ENCODE assay signal across 8 mouse cellular contexts in the genomic region with DNA sequence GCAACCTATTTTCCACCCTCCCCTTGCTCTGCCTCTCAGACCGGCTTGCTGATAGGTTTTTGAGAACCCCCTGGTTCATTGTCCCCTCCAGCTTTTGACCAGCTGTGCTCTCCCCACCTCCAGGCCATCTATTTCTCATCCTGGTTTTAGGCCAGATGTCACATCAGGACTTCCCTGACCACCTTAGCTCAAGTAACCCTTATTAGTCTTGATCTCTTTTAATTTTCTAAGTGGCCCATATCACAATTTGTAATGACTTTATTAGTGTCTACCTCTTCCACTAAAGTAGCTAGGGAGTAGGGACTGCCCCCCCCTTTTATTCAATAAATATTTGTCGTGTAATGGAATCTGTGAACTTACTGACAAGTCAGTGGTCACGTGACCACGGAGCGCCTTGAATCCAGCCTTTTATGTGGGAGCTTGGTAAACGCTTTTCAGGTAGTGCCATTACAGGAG. TPM values are rescaled to one million over a fixed set of nuclear protein-coding genes. Genes with fewer than 3 reads are reported as not detected.
A peak's percentile ranks its signal among the peaks of the same experiment; 100 is the strongest.
DNase-seq lines count a peak whose midpoint lies in the region; ATAC-seq lines count a peak whose summit lies in the region.

No protein-coding gene starts in this region.

- no peak for DNase-seq in heart, adult 8-10 months (ENCODE audit: low spot score)
- peak; percentile 76 for DNase-seq in R1 (ENCODE audit: low read depth, low spot score)
- DNase-seq in kidney, postnatal 36 days = peak; percentile 57 to 64
- peak; percentile 74 for DNase-seq in midbrain, embryonic 14.5 days
- no peak for DNase-seq in layer of hippocampus, adult 18-20 months (ENCODE audit: low spot score in 2 of 2)

- H3K4me1 ChIP-seq in heart, embryonic 13.5 days = peaks cover 15% of the 10 kb centered on the region
- H3K4me1 ChIP-seq in forebrain, embryonic 13.5 days = peaks cover 15% of the 10 kb centered on the region
- peaks cover 10% of the 10 kb centered on the region; the same call in 1 of the 2 replicates for H3K4me1 ChIP-seq in midbrain, embryonic 14.5 days (ENCODE audit: control insufficient read depth, insufficient read depth, low read length)

- no peaks in the 10 kb centered on the region for H3K27me3 ChIP-seq in heart, embryonic 13.5 days (replicated peaks)
- H3K27me3 ChIP-seq in forebrain, embryonic 13.5 days = no peaks in the 10 kb centered on the region
- no peaks in the 10 kb centered on the region for H3K27me3 ChIP-seq in midbrain, embryonic 14.5 days (ENCODE audit: control insufficient read depth, insufficient read depth, low read length)

- H3K9me3 ChIP-seq in heart, embryonic 13.5 days = no peaks in the 10 kb centered on the region
- H3K9me3 ChIP-seq in forebrain, embryonic 13.5 days (replicated peaks) = no peaks in the 10 kb centered on the region
- no peaks in the 10 kb centered on the region for H3K9me3 ChIP-seq in midbrain, embryonic 14.5 days (ENCODE audit: control insufficient read depth, low read length)

- H3K9ac ChIP-seq in heart, embryonic 13.5 days = peak overlapping the region; percentile 91
- H3K9ac ChIP-seq in forebrain, embryonic 13.5 days = peak overlapping the region; percentile 84
- peak overlapping the region; percentile 80 for H3K9ac ChIP-seq in midbrain, embryonic 14.5 days (replicated peaks; ENCODE audit: low read length)

- H3K4me2 ChIP-seq in heart, embryonic 13.5 days = peak overlapping the region; percentile 91
- H3K4me2 ChIP-seq in forebrain, embryonic 13.5 days = peak overlapping the region; percentile 71
- peak overlapping the region; percentile 62 for H3K4me2 ChIP-seq in midbrain, embryonic 14.5 days (ENCODE audit: low read length)

- peaks cover 37% of the 10 kb centered on the region for H3K36me3 ChIP-seq in heart, embryonic 13.5 days
- H3K36me3 ChIP-seq in forebrain, embryonic 13.5 days (ENCODE audit: poor library complexity, severe bottlenecking) = peaks cover 21% of the 10 kb centered on the region
- peaks cover 29% of the 10 kb centered on the region for H3K36me3 ChIP-seq in midbrain, embryonic 14.5 days (ENCODE audit: control insufficient read depth, insufficient read depth, low read length)

- H3K4me3 ChIP-seq in heart, embryonic 13.5 days = peak overlapping the region; percentile 72
- H3K4me3 ChIP-seq in forebrain, embryonic 13.5 days = peak overlapping the region; percentile 80
- peak overlapping the region; percentile 83 for H3K4me3 ChIP-seq in midbrain, embryonic 14.5 days (replicated peaks; ENCODE audit: low read depth, low read length)

- peak overlapping the region; percentile 89 for H3K27ac ChIP-seq in heart, embryonic 13.5 days (replicated peaks)
- peak overlapping the region; percentile 74 for H3K27ac ChIP-seq in forebrain, embryonic 13.5 days
- peak overlapping the region; percentile 85 for H3K27ac ChIP-seq in midbrain, embryonic 14.5 days (replicated peaks; ENCODE audit: low read depth, low read length)

- WGBS in heart, embryonic 13.5 days = 1% methylated on average over 6 of the region's 6 CpGs
- 2% methylated on average over 6 of the region's 6 CpGs for WGBS in forebrain, embryonic 13.5 days
- WGBS in midbrain, embryonic 14.5 days = 2% methylated on average over 6 of the region's 6 CpGs

- ATAC-seq in heart, embryonic 13.5 days (ENCODE audit: extremely low read depth, insufficient number of reproducible peaks, low FRiP score, low TSS enrichment) = 0 out of 2 replicates have a peak, but pooled peaks have one; percentile 4
- peak; percentile 0; the same call in 1 of the 2 replicates for ATAC-seq in forebrain, embryonic 13.5 days
- no peak; the same call in 1 of the 2 replicates for ATAC-seq in midbrain, embryonic 14.5 days (ENCODE audit: low FRiP score, low TSS enrichment)
- no peak for ATAC-seq in granulocyte monocyte progenitor cell, adult 5-6 weeks (replicated peaks; ENCODE audit: poor library complexity, severe bottlenecking)

RNA-seq across cellular contexts. Expression of gene B3gat3, which starts 0.7 kb away (rescaled TPM):
- polyA plus RNA-seq in heart, embryonic 13.5 days (2015; fragmentation: Nextera tagmentation; extraction: Ambion mirVana) = 40.6 and 41.4 TPM in 2 replicates
- total RNA-seq in heart, adult 8-10 months (2022) = 10 to 100 TPM; 39.3 to 41.5 (median 40.6) TPM
- polyA plus RNA-seq in forebrain, embryonic 13.5 days (2015; fragmentation: Nextera tagmentation; extraction: Ambion mirVana) = 66.4 and 69.5 TPM in 2 replicates
- polyA plus RNA-seq in midbrain, embryonic 14.5 days (2014; fragmentation: Nextera tagmentation; extraction: Ambion mirVana) = 75.0 and 83.5 TPM in 2 replicates
- 100 to 1,000 TPM; 166 to 169 TPM for total RNA-seq in layer of hippocampus, adult 18-20 months (2021)
- 25.9 and 34.4 TPM in 2 replicates for total RNA-seq in granulocyte monocyte progenitor cell, adult 5-6 weeks (2014; fragmentation: Nextera tagmentation)
- 17.2 and 26.5 TPM in 2 replicates for total RNA-seq in granulocyte monocyte progenitor cell, adult 5-6 weeks (2017)

RNA-seq across cellular contexts. Expression of gene Rom1, which starts 8.3 kb away (rescaled TPM):
- 2.4 and 2.7 TPM in 2 replicates for polyA plus RNA-seq in heart, embryonic 13.5 days (2015; fragmentation: Nextera tagmentation; extraction: Ambion mirVana)
- total RNA-seq in heart, adult 8-10 months (2022) = 10 to 100 TPM; 22.0 to 37.5 (median 28.1) TPM
- 1.2 and 1.3 TPM in 2 replicates for polyA plus RNA-seq in forebrain, embryonic 13.5 days (2015; fragmentation: Nextera tagmentation; extraction: Ambion mirVana)
- polyA plus RNA-seq in midbrain, embryonic 14.5 days (2014; fragmentation: Nextera tagmentation; extraction: Ambion mirVana) = 1.4 TPM in 2 replicates
- 1 to 10 TPM; 4.7 to 6.6 TPM for total RNA-seq in layer of hippocampus, adult 18-20 months (2021)
- total RNA-seq in granulocyte monocyte progenitor cell, adult 5-6 weeks (2014; fragmentation: Nextera tagmentation) = 2.2 and 2.9 TPM in 2 replicates
- 0.22 and 0.52 TPM in 2 replicates for total RNA-seq in granulocyte monocyte progenitor cell, adult 5-6 weeks (2017)

RNA-seq across cellular contexts. Expression of gene Eml3, which starts 8.5 kb away (rescaled TPM):
- polyA plus RNA-seq in heart, embryonic 13.5 days (2015; fragmentation: Nextera tagmentation; extraction: Ambion mirVana) = 14.4 and 14.9 TPM in 2 replicates
- total RNA-seq in heart, adult 8-10 months (2022) = 1 to 10 TPM; 7.2 to 9.1 (median 7.5) TPM
- polyA plus RNA-seq in forebrain, embryonic 13.5 days (2015; fragmentation: Nextera tagmentation; extraction: Ambion mirVana) = 8.9 and 9.6 TPM in 2 replicates
- polyA plus RNA-seq in midbrain, embryonic 14.5 days (2014; fragmentation: Nextera tagmentation; extraction: Ambion mirVana) = 4.3 and 5.5 TPM in 2 replicates
- 10 to 100 TPM in 1 of 2 experiments, 1 to 10 TPM in 1; 9.8 to 10.4 TPM for total RNA-seq in layer of hippocampus, adult 18-20 months (2021)
- 26.1 and 30.2 TPM in 2 replicates for total RNA-seq in granulocyte monocyte progenitor cell, adult 5-6 weeks (2014; fragmentation: Nextera tagmentation)
- 27.4 and 31.3 TPM in 2 replicates for total RNA-seq in granulocyte monocyte progenitor cell, adult 5-6 weeks (2017)

RNA-seq across cellular contexts. Expression of gene Mta2, which starts 20.8 kb away (rescaled TPM):
- polyA plus RNA-seq in heart, embryonic 13.5 days (2015; fragmentation: Nextera tagmentation; extraction: Ambion mirVana) = 83.6 and 88.0 TPM in 2 replicates
- total RNA-seq in heart, adult 8-10 months (2022) = 10 to 100 TPM; 28.2 to 33.7 (median 30.4) TPM
- polyA plus RNA-seq in forebrain, embryonic 13.5 days (2015; fragmentation: Nextera tagmentation; extraction: Ambion mirVana) = 178 and 180 TPM in 2 replicates
- polyA plus RNA-seq in midbrain, embryonic 14.5 days (2014; fragmentation: Nextera tagmentation; extraction: Ambion mirVana) = 38.0 and 62.2 TPM in 2 replicates
- total RNA-seq in layer of hippocampus, adult 18-20 months (2021) = 10 to 100 TPM; 51.6 to 53.4 TPM
- total RNA-seq in granulocyte monocyte progenitor cell, adult 5-6 weeks (2014; fragmentation: Nextera tagmentation) = 115 and 125 TPM in 2 replicates
- 120 and 123 TPM in 2 replicates for total RNA-seq in granulocyte monocyte progenitor cell, adult 5-6 weeks (2017)

RNA-seq across cellular contexts. Expression of gene Ganab, which starts 23.0 kb away (rescaled TPM):
- polyA plus RNA-seq in heart, embryonic 13.5 days (2015; fragmentation: Nextera tagmentation; extraction: Ambion mirVana) = 63.5 and 63.8 TPM in 2 replicates
- total RNA-seq in heart, adult 8-10 months (2022) = 10 to 100 TPM; 45.5 to 49.6 (median 47.2) TPM
- 83.6 and 91.5 TPM in 2 replicates for polyA plus RNA-seq in forebrain, embryonic 13.5 days (2015; fragmentation: Nextera tagmentation; extraction: Ambion mirVana)
- polyA plus RNA-seq in midbrain, embryonic 14.5 days (2014; fragmentation: Nextera tagmentation; extraction: Ambion mirVana) = 59.0 and 83.3 TPM in 2 replicates
- 100 to 1,000 TPM; 104 to 112 TPM for total RNA-seq in layer of hippocampus, adult 18-20 months (2021)
- 143 and 154 TPM in 2 replicates for total RNA-seq in granulocyte monocyte progenitor cell, adult 5-6 weeks (2014; fragmentation: Nextera tagmentation)
- total RNA-seq in granulocyte monocyte progenitor cell, adult 5-6 weeks (2017) = 105 and 107 TPM in 2 replicates

Comparison
In these comparisons a context has a peak if more than half of its experiments do, and no peak if none do; other contexts are left out.
1. ATAC-seq: peak in heart, embryonic 13.5 days (single experiment) and forebrain, embryonic 13.5 days (single experiment); none in midbrain, embryonic 14.5 days (single experiment) and granulocyte monocyte progenitor cell, adult 5-6 weeks (single experiment).
2. DNase-seq: peak in R1 (single experiment), kidney, postnatal 36 days (2 of 2) and midbrain, embryonic 14.5 days (single experiment); none in heart, adult 8-10 months (single experiment) and layer of hippocampus, adult 18-20 months (0 of 2).
3. Peak in every context shown above with its lines, with median percentiles within 50 percentile points of each other: H3K27ac ChIP-seq, H3K4me2 ChIP-seq, H3K4me3 ChIP-seq and H3K9ac ChIP-seq.